Mouse (Mus musculus) heart, embryonic 13.5 days (tissue): Measurements from ENCODE around the gene Lyrm1. TPM values are rescaled to one million over a fixed set of nuclear protein-coding genes. Genes with fewer than 3 reads are reported as not detected.

Experiments used
- ATAC-seq: fragments of 200-750 bp; cut with Nextera tagmentation; 2 replicates; pipeline ENCODE4 v1.8.0; 2017; ENCODE audit warnings: moderate TSS enrichment; ENCODE audit not compliant: insufficient number of reproducible peaks, low FRiP score, low TSS enrichment; ENCODE audit errors: extremely low read depth
- H3K27ac ChIP-seq: fragments of 300-500 bp; sonication (generic); replicated peaks from 2 replicates; pipeline ENCODE4 v1.5.1; 2015; ENCODE audit warnings: moderate library complexity, mild to moderate bottlenecking, inconsistent platforms
- H3K27me3 ChIP-seq: fragments of 300-500 bp; sonication (generic); replicated peaks from 2 replicates; pipeline ENCODE4 v1.6.1; 2015; ENCODE audit warnings: mild to moderate bottlenecking, inconsistent platforms
- H3K36me3 ChIP-seq: fragments of 300-500 bp; sonication (generic); 2 replicates; pipeline ENCODE4 v1.6.1; 2015; ENCODE audit warnings: mild to moderate bottlenecking, inconsistent platforms
- H3K4me1 ChIP-seq: fragments of 300-500 bp; sonication (generic); 2 replicates; pipeline ENCODE4 v1.6.1; 2015; ENCODE audit warnings: inconsistent platforms
- H3K4me2 ChIP-seq: fragments of 300-500 bp; sonication (generic); 2 replicates; pipeline ENCODE4 v1.6.1; 2015; ENCODE audit warnings: inconsistent platforms, mild to moderate bottlenecking, moderate library complexity
- H3K4me3 ChIP-seq: fragments of 300-500 bp; sonication (generic); 2 replicates; pipeline ENCODE4 v1.5.1; 2015; ENCODE audit warnings: moderate library complexity, mild to moderate bottlenecking, inconsistent platforms
- H3K9ac ChIP-seq: fragments of 300-500 bp; sonication (generic); 2 replicates; pipeline ENCODE4 v1.6.1; 2015; ENCODE audit warnings: inconsistent platforms, mild to moderate bottlenecking, moderate library complexity
- H3K9me3 ChIP-seq: fragments of 300-500 bp; sonication (generic); 2 replicates; pipeline ENCODE4 v1.6.1; 2016; ENCODE audit warnings: inconsistent platforms
- WGBS: fragments of 180-500 bp; shearing (Covaris S2); methylation state at CpG from one replicate; pipeline ENCODE4 v1.1.7; 2015; ENCODE audit warnings: mixed read lengths; 5-methylcytosine and 5-hydroxymethylcytosine counted together
- polyA plus RNA-seq: library from polyadenylated mRNA; unstranded; fragments of >200 nt; fragmentation: Nextera tagmentation; extraction: Ambion mirVana; gene quantifications from 2 replicates; pipeline ENCODE4 v1.2.1, GENCODE M21; 2015

Lyrm1 gene
- polyA plus RNA-seq, 1 experiment from 2014 or later: 8.2 TPM

GRCm38 (mm10) chr7:119861335-119862091, 34.1 kb upstream of the Lyrm1 start:
- H3K4me1 ChIP-seq: peaks cover 38% of the 10 kb centered on the region
- peak overlapping the region; percentile 77 for H3K27ac ChIP-seq
- ATAC-seq: peak; percentile 53
- no peaks in the 10 kb centered on the region for H3K27me3 ChIP-seq
- no peak overlapping the region for H3K4me3 ChIP-seq
- WGBS: 37% methylated on average over 6 of the region's 6 CpGs
- peaks cover 30% of the 10 kb centered on the region for H3K36me3 ChIP-seq
- H3K4me2 ChIP-seq: peak overlapping the region; percentile 22; the same call in 1 of the 2 replicates
- H3K9me3 ChIP-seq: no peaks in the 10 kb centered on the region
- peak overlapping the region; percentile 52; the same call in 1 of the 2 replicates for H3K9ac ChIP-seq

DNA sequence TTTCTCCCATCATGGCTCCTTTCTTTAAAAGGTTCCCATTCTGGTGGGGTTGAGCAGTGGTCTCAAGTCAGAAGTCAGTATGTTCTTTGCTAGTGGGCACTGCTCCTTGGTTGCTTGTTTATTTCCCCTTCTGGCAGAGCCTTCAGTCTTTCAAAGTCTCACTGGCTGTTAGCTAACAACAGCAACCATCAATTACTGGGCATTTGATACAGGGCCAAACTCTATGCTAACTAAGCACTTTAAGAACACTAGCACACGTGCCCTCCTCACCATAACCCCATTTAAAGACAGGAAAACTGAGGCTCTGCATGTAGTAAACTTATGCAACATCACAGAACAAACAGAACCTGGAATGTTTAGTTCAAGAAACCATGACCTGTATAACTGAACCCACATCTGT, 33.5 kb upstream of the Lyrm1 start:
- WGBS: 61% methylated on average over 1 of the region's 1 CpGs
- no peak overlapping the region for H3K4me2 ChIP-seq
- H3K36me3 ChIP-seq: peaks cover 24% of the 10 kb centered on the region
- peaks cover 38% of the 10 kb centered on the region for H3K4me1 ChIP-seq
- no peak for ATAC-seq
- H3K27me3 ChIP-seq: no peaks in the 10 kb centered on the region
- peak overlapping the region; percentile 77 for H3K27ac ChIP-seq
- H3K9me3 ChIP-seq: no peaks in the 10 kb centered on the region
- 0 out of 2 replicates have a peak overlapping the region, but pooled peaks have one; percentile 52 for H3K9ac ChIP-seq
- H3K4me3 ChIP-seq: no peak overlapping the region

GRCm38 (mm10) chr7:119864500-119864899, 31.2 kb upstream of the Lyrm1 start:
- peaks cover 41% of the 10 kb centered on the region for H3K4me1 ChIP-seq
- H3K27ac ChIP-seq: no peak overlapping the region
- no peak for ATAC-seq
- 61% methylated on average over 5 of the region's 5 CpGs for WGBS
- no peaks in the 10 kb centered on the region for H3K9me3 ChIP-seq
- peaks cover 3% of the 10 kb centered on the region for H3K36me3 ChIP-seq
- no peak overlapping the region for H3K9ac ChIP-seq
- H3K4me3 ChIP-seq: no peak overlapping the region
- no peaks in the 10 kb centered on the region for H3K27me3 ChIP-seq
- H3K4me2 ChIP-seq: no peak overlapping the region

DNA sequence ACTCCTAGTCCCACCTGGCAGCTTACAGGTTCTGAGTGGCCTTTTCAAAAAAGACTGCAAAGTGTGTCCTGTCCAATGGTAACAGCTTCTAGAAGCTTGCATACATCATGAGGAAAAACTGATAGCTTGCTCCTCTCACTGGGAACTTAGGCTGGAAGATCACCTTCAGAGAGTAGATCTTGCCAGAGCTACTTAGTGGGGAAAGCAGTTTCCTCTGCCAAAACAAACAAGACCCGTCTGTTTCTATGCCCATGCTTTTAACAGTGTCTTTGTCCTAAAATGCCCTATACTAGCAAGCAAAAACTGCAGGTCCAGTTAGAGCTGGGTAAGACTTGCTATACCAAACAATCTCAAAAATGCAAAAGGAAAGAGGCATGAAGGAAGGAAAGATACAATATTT, 29.5 kb upstream of the Lyrm1 start:
- Histone ChIP-seq H3K36me3 (peaks cover 4% of the 10 kb centered on the region; the same call in 1 of the 2 replicates), H3K27ac (no peak overlapping the region), H3K4me2 (no peak overlapping the region), H3K4me3 (no peak overlapping the region), H3K9ac (no peak overlapping the region), H3K27me3 (no peaks in the 10 kb centered on the region), H3K4me1 (peaks cover 31% of the 10 kb centered on the region), H3K9me3 (no peaks in the 10 kb centered on the region)
- WGBS: 32% methylated on average over 1 of the region's 1 CpGs
- no peak for ATAC-seq

GRCm38 (mm10) chr7:119872204-119872603, 23.5 kb upstream of the Lyrm1 start:
- H3K9ac ChIP-seq: no peak overlapping the region
- H3K9me3 ChIP-seq: no peaks in the 10 kb centered on the region
- no peak overlapping the region for H3K4me3 ChIP-seq
- no peak for ATAC-seq
- H3K4me1 ChIP-seq: peaks cover 13% of the 10 kb centered on the region
- H3K27me3 ChIP-seq: no peaks in the 10 kb centered on the region
- 89% methylated on average over 4 of the region's 4 CpGs for WGBS
- peaks cover 6% of the 10 kb centered on the region for H3K36me3 ChIP-seq
- H3K27ac ChIP-seq: no peak overlapping the region
- H3K4me2 ChIP-seq: no peak overlapping the region

GRCm38 (mm10) chr7:119873050-119873449, 22.6 kb upstream of the Lyrm1 start:
- H3K4me1 ChIP-seq: peaks cover 13% of the 10 kb centered on the region
- H3K27ac ChIP-seq: no peak overlapping the region
- no peaks in the 10 kb centered on the region for H3K27me3 ChIP-seq
- WGBS: 60% methylated on average over 2 of the region's 2 CpGs
- ATAC-seq: no peak
- no peak overlapping the region for H3K4me3 ChIP-seq
- H3K4me2 ChIP-seq: no peak overlapping the region
- H3K9ac ChIP-seq: no peak overlapping the region
- H3K36me3 ChIP-seq: peaks cover 14% of the 10 kb centered on the region
- no peaks in the 10 kb centered on the region for H3K9me3 ChIP-seq

- H3K36me3 ChIP-seq: peaks cover 26% of the 10 kb centered on the region
- peaks cover 10% of the 10 kb centered on the region for H3K4me1 ChIP-seq
- no peak for ATAC-seq
- no peaks in the 10 kb centered on the region for H3K9me3 ChIP-seq
- WGBS: 47% methylated on average over 3 of the region's 3 CpGs
- H3K4me3 ChIP-seq: no peak overlapping the region
- H3K9ac ChIP-seq: no peak overlapping the region
- no peak overlapping the region for H3K4me2 ChIP-seq
- H3K27ac ChIP-seq: no peak overlapping the region
- H3K27me3 ChIP-seq: no peaks in the 10 kb centered on the region
These were observed 19.8 kb upstream of the Lyrm1 start for GRCm38 (mm10) chr7:119875776-119876440.

GRCm38 (mm10) chr7:119879171-119879570, 16.5 kb upstream of the Lyrm1 start:
- Histone ChIP-seq H3K9me3 (no peaks in the 10 kb centered on the region), H3K4me2 (no peak overlapping the region), H3K36me3 (peaks cover 26% of the 10 kb centered on the region), H3K4me3 (no peak overlapping the region), H3K27ac (no peak overlapping the region), H3K9ac (no peak overlapping the region), H3K4me1 (peaks cover 13% of the 10 kb centered on the region), H3K27me3 (no peaks in the 10 kb centered on the region)
- 86% methylated on average over 4 of the region's 4 CpGs for WGBS
- no peak for ATAC-seq

GRCm38 (mm10) chr7:119880345-119880744, 15.3 kb upstream of the Lyrm1 start:
- 76% methylated on average over 5 of the region's 5 CpGs for WGBS
- H3K27me3 ChIP-seq: no peaks in the 10 kb centered on the region
- peaks cover 26% of the 10 kb centered on the region for H3K36me3 ChIP-seq
- H3K4me3 ChIP-seq: no peak overlapping the region
- no peak overlapping the region for H3K27ac ChIP-seq
- ATAC-seq: no peak
- no peak overlapping the region for H3K4me2 ChIP-seq
- peaks cover 13% of the 10 kb centered on the region for H3K4me1 ChIP-seq
- no peaks in the 10 kb centered on the region for H3K9me3 ChIP-seq
- no peak overlapping the region for H3K9ac ChIP-seq

GRCm38 (mm10) chr7:119881229-119881628, 14.4 kb upstream of the Lyrm1 start:
- H3K36me3 ChIP-seq: peaks cover 26% of the 10 kb centered on the region
- H3K9ac ChIP-seq: no peak overlapping the region
- no peaks in the 10 kb centered on the region for H3K9me3 ChIP-seq
- no peak overlapping the region for H3K4me2 ChIP-seq
- WGBS: 70% methylated on average over 2 of the region's 2 CpGs
- H3K4me1 ChIP-seq: peaks cover 8% of the 10 kb centered on the region; the same call in 1 of the 2 replicates
- H3K4me3 ChIP-seq: no peak overlapping the region
- ATAC-seq: no peak
- no peaks in the 10 kb centered on the region for H3K27me3 ChIP-seq
- no peak overlapping the region for H3K27ac ChIP-seq

DNA sequence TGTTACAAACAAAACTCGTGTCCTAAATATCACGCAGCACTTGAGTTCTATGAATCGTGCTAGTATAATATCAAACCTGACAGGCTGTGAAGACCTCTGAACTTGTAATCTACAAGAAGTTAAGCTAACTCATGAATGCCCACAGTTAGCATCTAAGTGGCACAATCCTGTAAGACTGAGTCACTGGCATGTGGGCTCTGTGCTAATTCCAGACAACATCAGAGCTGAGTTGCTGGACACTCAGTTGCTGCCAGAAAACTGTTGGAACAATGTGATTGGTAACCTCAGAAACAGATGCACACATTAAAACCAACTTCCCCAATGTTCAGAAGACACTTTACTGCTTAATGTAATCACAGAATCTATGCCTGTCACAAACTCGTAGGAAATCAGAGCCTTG, 7.8 kb upstream of the Lyrm1 start:
- H3K9me3 ChIP-seq: no peaks in the 10 kb centered on the region
- no peak overlapping the region for H3K9ac ChIP-seq
- H3K4me1 ChIP-seq: 0 out of 2 replicates have a peak, but pooled peaks cover 9% of the 10 kb centered on the region
- H3K36me3 ChIP-seq: peaks cover 6% of the 10 kb centered on the region; the same call in 1 of the 2 replicates
- H3K4me2 ChIP-seq: no peak overlapping the region
- ATAC-seq: no peak
- WGBS: 75% methylated on average over 4 of the region's 4 CpGs
- H3K4me3 ChIP-seq: no peak overlapping the region
- H3K27me3 ChIP-seq: no peaks in the 10 kb centered on the region
- no peak overlapping the region for H3K27ac ChIP-seq
